Mouse (Mus musculus) hematopoietic multipotent progenitor cell, adult 10-12 weeks (in vitro differentiated cells): Measurements from ENCODE around the gene Krtap13. TPM values are rescaled to one million over a fixed set of nuclear protein-coding genes. Genes with fewer than 3 reads are reported as not detected.

Experiments used
- polyA plus RNA-seq: library from polyadenylated mRNA; stranded (reverse); fragments of >175 nt; gene quantifications from 2 replicates; pipeline ENCODE4 v1.2.3, GENCODE M21; 2012; ENCODE audit warnings: low replicate concordance

The Krtap13 gene
- polyA plus RNA-seq = not detected in 2 replicates

GRCm38 (mm10) chr16:88751535-88751934 lies at the start of gene Krtap13:
Gene Krtap13, minus strand, starts transcription at chr16:88751635.

DNA sequence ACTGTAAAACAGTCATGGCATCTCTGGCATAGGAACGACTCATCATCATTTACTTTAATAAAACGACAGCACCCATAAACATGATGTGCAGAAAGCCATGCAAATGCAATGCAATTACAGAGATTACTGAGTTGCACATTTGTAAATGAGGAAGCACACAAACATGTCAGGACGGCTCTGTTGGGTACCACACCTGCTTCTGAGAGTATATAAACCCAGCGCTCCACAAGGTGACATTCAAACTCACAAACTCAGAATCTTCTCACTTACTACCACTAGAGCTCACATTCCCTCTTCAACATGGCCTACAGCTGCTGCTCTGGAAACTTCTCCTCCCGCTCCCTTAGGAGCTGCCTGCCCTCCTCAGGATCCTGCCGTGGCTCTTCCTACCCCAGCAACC lies 26.2 kb upstream of the Krtap13 start, which contains the start of gene Gm5965:
Gene Gm5965, plus strand, starts transcription at position 301 of the 400 bp plus-strand sequence.

GRCm38 (mm10) chr16:88774106-88774505 lies 22.7 kb upstream of the Krtap13 start, which contains the start of gene 2310057N15Rik:
Gene 2310057N15Rik, minus strand, starts transcription at chr16:88774206.

DNA sequence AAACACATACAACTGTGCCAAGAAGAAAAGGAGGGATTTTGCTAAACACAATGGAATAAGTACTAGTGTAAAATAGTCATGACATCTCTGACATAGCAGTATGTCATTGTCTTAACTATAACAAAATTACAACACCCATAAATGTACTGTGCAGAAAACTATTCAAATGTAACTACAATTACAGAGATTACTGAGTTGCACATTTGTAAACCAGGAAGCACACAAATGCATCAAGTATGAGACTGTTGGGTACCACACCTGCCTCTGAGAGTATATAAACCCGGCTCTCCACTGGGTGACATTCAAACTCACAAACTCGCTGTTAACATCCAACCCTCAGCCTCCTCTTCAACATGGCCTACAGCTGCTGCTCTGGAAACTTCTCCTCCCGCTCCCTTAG lies 7.1 kb upstream of the Krtap13 start, which contains the start of gene 2310034C09Rik:
Gene 2310034C09Rik, plus strand, starts transcription at position 301 of the 400 bp plus-strand sequence.

DNA sequence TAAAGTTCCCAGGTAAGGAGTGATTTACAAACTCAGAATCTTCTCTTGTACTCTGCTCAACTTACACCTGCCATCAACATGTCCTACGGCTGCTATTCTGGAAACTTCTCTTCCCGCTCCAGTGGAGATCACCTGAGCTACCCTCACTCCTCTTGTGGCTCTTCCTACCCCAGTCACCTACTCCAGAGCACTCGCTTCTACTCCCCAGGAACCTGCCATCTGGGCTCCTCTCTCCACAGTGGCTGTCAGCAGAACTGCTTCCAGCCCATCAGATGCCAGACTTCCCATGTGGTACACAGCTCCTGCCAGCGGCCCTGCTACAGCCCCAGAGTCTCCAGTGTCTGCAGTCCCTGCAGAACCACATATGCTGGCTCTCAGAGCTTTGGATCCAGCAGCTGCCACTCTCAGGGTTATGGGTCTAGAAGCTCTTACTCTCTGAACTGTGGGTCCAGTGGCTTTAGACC lies 22.6 kb downstream of the Krtap13 start, which contains the start of gene Krtap13-1:
Gene Krtap13-1, plus strand, starts transcription at position 51 of the 464 bp plus-strand sequence.

GRCm38 (mm10) chr16:88707496-88708012 lies 43.9 kb downstream of the Krtap13 start, which contains the start of gene 2310061N02Rik:
Gene 2310061N02Rik, minus strand, starts transcription at chr16:88707962.

Other genes with a start within 250 kb of the Krtap13 start
- not detected in 2 replicates for gene Cldn17, start 244.7 kb downstream of the Krtap13 start, polyA plus RNA-seq
- not detected in 2 replicates for gene Cldn8, start 188.5 kb downstream of the Krtap13 start, polyA plus RNA-seq
- not detected in 2 replicates for gene Krtap24-1, start 139.4 kb downstream of the Krtap13 start, polyA plus RNA-seq
- gene 2310079G19Rik, start 124.0 kb downstream of the Krtap13 start, polyA plus RNA-seq = not detected in 2 replicates
- gene Krtap26-1, start 103.8 kb downstream of the Krtap13 start, polyA plus RNA-seq = not detected in 2 replicates
- not detected in 2 replicates for gene Krtap27-1, start 80.0 kb downstream of the Krtap13 start, polyA plus RNA-seq
- not detected in 2 replicates for gene 2310061N02Rik, start 43.7 kb downstream of the Krtap13 start, polyA plus RNA-seq
- gene Krtap13-1, start 22.8 kb downstream of the Krtap13 start, polyA plus RNA-seq = not detected in 2 replicates
- not detected in 2 replicates for gene 2310034C09Rik, start 7.2 kb upstream of the Krtap13 start, polyA plus RNA-seq
- not detected in 2 replicates for gene 2310057N15Rik, start 22.6 kb upstream of the Krtap13 start, polyA plus RNA-seq
- not detected in 2 replicates for gene Gm5965, start 26.3 kb upstream of the Krtap13 start, polyA plus RNA-seq
- gene Gm20741, start 60.6 kb upstream of the Krtap13 start, polyA plus RNA-seq = not detected in 2 replicates
- gene Krtap15, start 68.6 kb upstream of the Krtap13 start, polyA plus RNA-seq = not detected in 2 replicates
- not detected in 2 replicates for gene Krtap14, start 74.5 kb upstream of the Krtap13 start, polyA plus RNA-seq
- not detected in 2 replicates for gene Krtap19-1, start 117.8 kb upstream of the Krtap13 start, polyA plus RNA-seq
- gene Krtap19-2, start 122.6 kb upstream of the Krtap13 start, polyA plus RNA-seq = not detected in 2 replicates
- gene Krtap19-3, start 126.4 kb upstream of the Krtap13 start, polyA plus RNA-seq = not detected in 2 replicates
- not detected in 2 replicates for gene Krtap19-4, start 133.5 kb upstream of the Krtap13 start, polyA plus RNA-seq
- gene Krtap19-5, start 144.8 kb upstream of the Krtap13 start, polyA plus RNA-seq = not detected in 2 replicates
- not detected in 2 replicates for gene Krtap19-9b, start 180.6 kb upstream of the Krtap13 start, polyA plus RNA-seq
- not detected in 2 replicates for gene Krtap16-3, start 211.2 kb upstream of the Krtap13 start, polyA plus RNA-seq